Mouse (Mus musculus) forebrain, postnatal 0 days (tissue): Measurements from ENCODE around the gene Cpeb4. TPM values are rescaled to one million over a fixed set of nuclear protein-coding genes. Genes with fewer than 3 reads are reported as not detected.
"Not testable (repeated sequence)": the region's sequence is repeated elsewhere in the genome, so short reads cannot be mapped to it uniquely, and the experiment has no call there.

Source experiments
- ATAC-seq: fragments of 200-750 bp; cut with Nextera tagmentation; 2 replicates; pipeline ENCODE4 v1.8.0; 2017; ENCODE audit warnings: mild to moderate bottlenecking, moderate library complexity
- DNase-seq: peaks from one replicate; pipeline ENCODE4 v3.0.0-alpha.2; 2015
- H3K27ac ChIP-seq: fragments of 300-500 bp; sonication (generic); 2 replicates; pipeline ENCODE4 v1.5.1; 2014; ENCODE audit warnings: low read depth, mild to moderate bottlenecking, antibody characterized with exemption, low read length, moderate library complexity, mixed read lengths
- H3K27me3 ChIP-seq: fragments of 300-500 bp; sonication (generic); 2 replicates; pipeline ENCODE4 v1.6.1; 2014; ENCODE audit warnings: mild to moderate bottlenecking, low read length, mixed read lengths; ENCODE audit not compliant: insufficient read depth
- H3K36me3 ChIP-seq: fragments of 300-500 bp; sonication (generic); 2 replicates; pipeline ENCODE4 v1.6.1; 2014; ENCODE audit warnings: mild to moderate bottlenecking, moderate library complexity; ENCODE audit not compliant: insufficient read depth
- H3K4me1 ChIP-seq: fragments of 300-500 bp; sonication (generic); 2 replicates; pipeline ENCODE4 v1.6.1; 2014; ENCODE audit warnings: antibody characterized with exemption; ENCODE audit not compliant: insufficient read depth
- H3K4me2 ChIP-seq: fragments of 300-500 bp; sonication (generic); 2 replicates; pipeline ENCODE4 v1.6.1; 2014; ENCODE audit warnings: low read depth, mild to moderate bottlenecking, moderate library complexity
- H3K4me3 ChIP-seq: fragments of 300-500 bp; sonication (generic); 2 replicates; pipeline ENCODE4 v1.5.1; 2014; ENCODE audit warnings: low read depth, low read length, mixed read lengths
- H3K9ac ChIP-seq: fragments of 300-500 bp; sonication (generic); 2 replicates; pipeline ENCODE4 v1.6.1; 2014; ENCODE audit warnings: mild to moderate bottlenecking
- H3K9me3 ChIP-seq: fragments of 300-500 bp; sonication (generic); 2 replicates; pipeline ENCODE4 v1.6.1; 2016; ENCODE audit warnings: low read length
- CTCF ChIP-seq: sonication (generic); IDR thresholded peaks from 2 replicates; pipeline ENCODE4 v1.5.1; 2016; ENCODE audit warnings: antibody characterized with exemption, control low read depth, low read depth
- WGBS: fragments of 180-500 bp; shearing (Covaris S2); extraction: QIAGEN DNeasy Blood & Tissue Kit; methylation state at CpG from one replicate; pipeline ENCODE4 v1.1.7; 2014; 5-methylcytosine and 5-hydroxymethylcytosine counted together
- polyA plus RNA-seq: library from polyadenylated mRNA; unstranded; fragments of >200 nt; fragmentation: Nextera tagmentation; extraction: Ambion mirVana; gene quantifications from 2 replicates; pipeline ENCODE4 v1.2.1, GENCODE M21; 2015
- total RNA-seq: library from RNA; depleted of rRNA; stranded (reverse); fragments of >200 nt; gene quantifications from 2 replicates; pipeline ENCODE4 v1.2.3, GENCODE M21; 2014

The Cpeb4 gene
- total and polyA plus RNA-seq, 2 experiments from 2014 or later: 14.2 to 102 TPM

GRCm38 (mm10) chr11:31965256-31966134 is 93.5 kb downstream of the Cpeb4 start, which contains the start of gene 4930524B15Rik:
4930524B15Rik (plus strand) TSS chr11:31965592.
- Histone ChIP-seq H3K4me2 (peak within 1 kb of the TSS; percentile 41), H3K9ac (peak within 1 kb of the TSS; percentile 33; the same call in 1 of the 2 replicates), H3K27me3 (no peaks in the 10 kb centered on the region), H3K36me3 (no peaks in the 10 kb centered on the region), H3K27ac (no peak within 1 kb of the TSS), H3K9me3 (no peaks in the 10 kb centered on the region), H3K4me3 (peak within 1 kb of the TSS; percentile 17; the same call in 1 of the 2 replicates), H3K4me1 (no peaks in the 10 kb centered on the region; the same call in 1 of the 2 replicates)
- ATAC-seq (peak; percentile 56), DNase-seq (peak; percentile 50)
- 54% methylated on average over 47 of the region's 49 CpGs for WGBS
- TF ChIP-seq CTCF: no peak

GRCm38 (mm10) chr11:31974132-31974531 is 102.1 kb downstream of the Cpeb4 start:
- no peak overlapping the region for H3K9ac ChIP-seq
- WGBS: 84% methylated on average over 4 of the region's 4 CpGs
- TF ChIP-seq CTCF: no peak
- no peak overlapping the region for H3K27ac ChIP-seq
- no peaks in the 10 kb centered on the region; the same call in 1 of the 2 replicates for H3K4me1 ChIP-seq
- ATAC-seq: no peak
- no peaks in the 10 kb centered on the region for H3K27me3 ChIP-seq
- no peaks in the 10 kb centered on the region for H3K36me3 ChIP-seq
- H3K4me3 ChIP-seq: no peak overlapping the region
- H3K9me3 ChIP-seq: no peaks in the 10 kb centered on the region
- DNase-seq: no peak
- no peak overlapping the region for H3K4me2 ChIP-seq

- H3K9me3 ChIP-seq: no peaks in the 10 kb centered on the region
- no peak for DNase-seq
- 55% methylated on average over 8 of the region's 8 CpGs for WGBS
- no peak overlapping the region for H3K4me2 ChIP-seq
- H3K27ac ChIP-seq: no peak overlapping the region
- H3K9ac ChIP-seq: no peak overlapping the region
- H3K4me1 ChIP-seq: no peaks in the 10 kb centered on the region
- H3K27me3 ChIP-seq: no peaks in the 10 kb centered on the region
- ATAC-seq: no peak; the same call in 1 of the 2 replicates
- TF ChIP-seq CTCF: no peak
- no peak overlapping the region for H3K4me3 ChIP-seq
- H3K36me3 ChIP-seq: no peaks in the 10 kb centered on the region
These were observed 102.8 kb downstream of the Cpeb4 start for GRCm38 (mm10) chr11:31974826-31975225.

- no peak for ATAC-seq
- WGBS: 82% methylated on average over 5 of the region's 5 CpGs
These were observed 103.7 kb downstream of the Cpeb4 start for GRCm38 (mm10) chr11:31975678-31976077.

GRCm38 (mm10) chr11:31976137-31976536 is 104.1 kb downstream of the Cpeb4 start:
- WGBS: 77% methylated on average over 5 of the region's 5 CpGs

More at GRCm38 (mm10) chr11:31975678-31976077, 103.7 kb downstream of the Cpeb4 start:
- TF ChIP-seq CTCF: no peak
- Histone ChIP-seq H3K36me3 (no peaks in the 10 kb centered on the region), H3K4me2 (no peak overlapping the region), H3K4me1 (no peaks in the 10 kb centered on the region), H3K4me3 (no peak overlapping the region), H3K27me3 (no peaks in the 10 kb centered on the region), H3K27ac (no peak overlapping the region), H3K9me3 (0 out of 2 replicates have a peak, but pooled peaks cover 4% of the 10 kb centered on the region), H3K9ac (no peak overlapping the region)
- no peak for DNase-seq

GRCm38 (mm10) chr11:31980089-31980488 is 108.1 kb downstream of the Cpeb4 start:
- H3K36me3 ChIP-seq, H3K4me1 ChIP-seq, H3K9ac ChIP-seq, H3K9me3 ChIP-seq, ATAC-seq, DNase-seq, H3K27ac ChIP-seq, H3K4me2 ChIP-seq, H3K4me3 ChIP-seq, H3K27me3 ChIP-seq: not testable (repeated sequence)
- WGBS: 88% methylated on average over 5 of the region's 5 CpGs

More at GRCm38 (mm10) chr11:31976137-31976536, 104.1 kb downstream of the Cpeb4 start:
- no peak overlapping the region for H3K4me3 ChIP-seq
- no peak for DNase-seq
- 0 out of 2 replicates have a peak, but pooled peaks cover 4% of the 10 kb centered on the region for H3K9me3 ChIP-seq
- no peak for TF ChIP-seq CTCF
- no peaks in the 10 kb centered on the region for H3K4me1 ChIP-seq
- H3K36me3 ChIP-seq: no peaks in the 10 kb centered on the region
- H3K27me3 ChIP-seq: no peaks in the 10 kb centered on the region
- H3K9ac ChIP-seq: no peak overlapping the region
- H3K27ac ChIP-seq: no peak overlapping the region
- H3K4me2 ChIP-seq: no peak overlapping the region
- ATAC-seq: no peak

- no peaks in the 10 kb centered on the region for H3K36me3 ChIP-seq
- no peak for ATAC-seq
- no peaks in the 10 kb centered on the region for H3K27me3 ChIP-seq
- TF ChIP-seq CTCF: no peak
- 0 out of 2 replicates have a peak, but pooled peaks cover 4% of the 10 kb centered on the region for H3K9me3 ChIP-seq
- no peak for DNase-seq
- WGBS: 90% methylated on average over 7 of the region's 7 CpGs
- no peak overlapping the region for H3K4me2 ChIP-seq
- H3K4me3 ChIP-seq: no peak overlapping the region
- no peak overlapping the region for H3K27ac ChIP-seq
- no peaks in the 10 kb centered on the region for H3K4me1 ChIP-seq
- no peak overlapping the region for H3K9ac ChIP-seq
These were observed 109.8 kb downstream of the Cpeb4 start for GRCm38 (mm10) chr11:31981830-31982229.

GRCm38 (mm10) chr11:31982247-31982943 is 110.4 kb downstream of the Cpeb4 start:
- not testable (repeated sequence) for H3K36me3 ChIP-seq, H3K9ac ChIP-seq, H3K27ac ChIP-seq, H3K4me1 ChIP-seq, H3K4me3 ChIP-seq, H3K27me3 ChIP-seq, DNase-seq, H3K9me3 ChIP-seq, H3K4me2 ChIP-seq, ATAC-seq
- 86% methylated on average over 13 of the region's 13 CpGs for WGBS
